Mouse (Mus musculus): ENCODE results near the gene Mex3a.

The Mex3a gene

DNA sequence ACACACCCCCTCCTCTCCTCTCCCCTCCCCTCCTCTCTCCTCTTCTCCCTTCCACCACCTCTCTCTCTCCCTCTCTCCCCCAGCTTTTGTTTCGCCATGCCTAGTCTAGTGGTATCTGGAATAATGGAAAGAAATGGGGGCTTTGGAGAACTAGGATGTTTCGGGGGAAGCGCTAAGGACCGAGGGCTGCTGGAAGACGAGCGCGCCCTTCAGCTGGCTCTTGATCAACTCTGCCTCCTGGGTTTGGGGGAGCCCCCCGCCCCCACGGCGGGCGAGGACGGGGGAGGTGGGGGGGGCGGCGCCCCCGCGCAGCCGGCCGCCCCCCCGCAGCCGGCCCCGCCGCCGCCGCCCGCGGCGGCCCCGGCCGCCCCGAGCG lies at the start of gene Mex3a:
TSS of gene Mex3a (plus strand) at position 97 of the 376 bp plus-strand sequence.
- no peak for DNase-seq

DNA sequence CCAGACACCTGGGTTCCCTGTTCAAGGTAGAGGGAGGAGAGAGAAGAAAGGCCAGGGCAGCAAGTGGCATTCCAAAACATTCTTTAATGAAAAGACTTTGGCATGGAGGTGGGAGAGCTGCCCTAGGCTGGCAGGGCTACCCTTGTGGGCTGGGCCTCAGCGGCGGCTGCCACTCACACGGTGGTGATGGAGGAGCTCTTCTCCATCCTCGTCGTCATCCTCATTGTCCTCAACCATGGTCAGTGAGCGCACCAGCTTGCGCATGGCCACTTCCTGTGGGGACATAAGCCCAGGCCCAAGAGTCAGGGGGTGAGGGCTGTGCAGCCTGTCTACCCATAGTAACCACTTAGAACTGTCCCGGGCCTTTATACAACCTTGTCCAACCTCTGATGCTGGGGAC lies 49.1 kb upstream of the Mex3a start:
- DNase-seq: no peak

- peak; percentile 88 for DNase-seq
These were observed 48.6 kb upstream of the Mex3a start for GRCm38 (mm10) chr3:88483621-88484020.

DNA sequence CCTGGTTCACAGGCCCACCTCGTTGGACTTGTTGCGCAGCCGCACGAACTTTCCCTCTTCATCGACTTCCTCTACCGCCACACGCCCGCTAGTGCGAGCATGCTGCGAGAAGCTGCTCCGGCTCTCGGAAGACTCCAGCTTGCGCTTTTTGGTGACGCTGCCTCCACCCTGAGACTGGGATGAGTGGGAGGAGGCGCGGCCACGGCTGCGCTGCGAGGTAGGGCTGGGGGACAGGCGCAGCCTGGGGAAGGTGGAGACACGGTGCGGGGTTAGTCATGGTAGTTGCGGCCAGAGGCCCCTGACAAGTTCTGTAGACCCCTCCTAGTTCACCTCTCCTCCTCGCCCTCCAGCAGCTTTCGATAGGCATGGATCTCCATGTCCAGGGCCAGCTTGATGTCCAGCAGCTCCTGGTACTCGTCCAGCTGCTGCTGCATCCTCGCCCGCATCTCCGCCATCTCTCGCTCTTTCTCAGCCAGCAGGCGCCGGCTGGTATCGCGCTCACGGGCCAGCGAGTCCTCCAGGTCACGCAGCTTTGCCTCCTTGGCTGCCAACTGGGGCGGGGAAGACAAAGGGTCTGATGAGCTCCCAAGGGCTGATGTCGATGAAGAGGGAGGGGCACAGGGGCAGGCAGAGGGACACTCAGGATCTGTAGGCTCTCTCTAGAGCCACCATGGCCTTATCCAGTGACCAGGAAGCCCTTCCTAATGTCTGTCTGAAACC lies 47.4 kb upstream of the Mex3a start:
- DNase-seq: peak; percentile 70

DNA sequence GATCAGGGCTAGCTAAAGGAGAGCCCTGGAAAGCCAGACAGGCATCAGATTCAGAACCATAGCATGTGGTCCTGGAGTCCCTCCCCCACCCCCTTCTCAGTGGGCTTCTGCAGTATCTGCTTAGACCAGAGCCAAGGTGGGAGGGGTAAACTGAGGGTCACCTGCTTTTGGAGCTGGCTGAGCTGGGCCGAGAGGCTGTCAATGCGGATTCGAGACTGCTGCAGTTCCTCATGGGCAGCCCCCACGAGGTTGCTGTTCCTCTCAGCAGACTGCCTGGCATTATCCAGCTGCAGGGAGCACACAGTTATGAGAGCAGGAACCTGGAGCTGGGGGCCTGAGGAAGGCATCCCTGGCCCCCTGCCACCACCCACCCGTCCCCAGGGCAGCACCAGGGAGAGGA lies 46.2 kb upstream of the Mex3a start:
- no peak for DNase-seq

GRCm38 (mm10) chr3:88486887-88487286 lies 45.3 kb upstream of the Mex3a start:
- no peak for DNase-seq

GRCm38 (mm10) chr3:88487396-88487795 lies 44.8 kb upstream of the Mex3a start:
- DNase-seq: no peak

GRCm38 (mm10) chr3:88493706-88494582 lies 38.3 kb upstream of the Mex3a start:
- no peak for DNase-seq

DNA sequence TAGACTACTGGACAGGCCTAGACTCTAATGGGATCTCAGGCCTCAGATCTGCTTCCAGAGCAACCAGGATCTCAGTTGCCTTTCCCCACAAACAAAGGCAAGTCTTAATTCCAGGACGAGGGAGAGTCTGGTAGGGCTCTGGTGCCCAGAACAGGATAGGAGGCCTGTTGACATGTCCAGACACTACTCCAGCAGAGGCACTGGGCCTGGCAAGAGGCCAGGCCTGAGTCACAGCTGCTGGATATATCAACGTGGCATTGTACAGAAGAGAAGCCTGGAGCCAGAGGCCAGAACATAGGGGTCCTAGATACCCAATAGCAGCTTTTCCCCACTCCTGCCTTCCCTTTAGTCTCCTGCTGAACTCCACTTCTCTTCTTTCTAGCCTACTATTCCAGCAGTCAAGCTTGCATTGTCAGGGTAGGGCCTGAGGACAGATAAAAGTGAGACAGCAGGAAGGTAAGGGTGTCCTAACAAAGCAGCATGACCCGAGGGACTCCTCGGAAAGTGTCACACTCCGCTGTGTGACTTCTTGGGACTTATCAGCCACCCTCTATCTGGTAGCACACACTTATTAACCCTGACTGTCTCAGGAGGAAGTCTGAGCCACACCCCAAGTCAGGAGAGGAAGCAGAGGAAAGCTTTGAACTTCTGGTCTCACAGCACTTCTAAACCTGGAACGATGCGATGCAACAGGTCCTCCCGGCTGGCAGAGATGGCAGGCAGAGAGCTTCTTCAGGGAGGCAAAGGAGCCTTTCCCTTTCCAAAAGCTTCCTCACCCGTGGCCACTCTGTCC lies 37.2 kb upstream of the Mex3a start:
- DNase-seq: no peak

DNA sequence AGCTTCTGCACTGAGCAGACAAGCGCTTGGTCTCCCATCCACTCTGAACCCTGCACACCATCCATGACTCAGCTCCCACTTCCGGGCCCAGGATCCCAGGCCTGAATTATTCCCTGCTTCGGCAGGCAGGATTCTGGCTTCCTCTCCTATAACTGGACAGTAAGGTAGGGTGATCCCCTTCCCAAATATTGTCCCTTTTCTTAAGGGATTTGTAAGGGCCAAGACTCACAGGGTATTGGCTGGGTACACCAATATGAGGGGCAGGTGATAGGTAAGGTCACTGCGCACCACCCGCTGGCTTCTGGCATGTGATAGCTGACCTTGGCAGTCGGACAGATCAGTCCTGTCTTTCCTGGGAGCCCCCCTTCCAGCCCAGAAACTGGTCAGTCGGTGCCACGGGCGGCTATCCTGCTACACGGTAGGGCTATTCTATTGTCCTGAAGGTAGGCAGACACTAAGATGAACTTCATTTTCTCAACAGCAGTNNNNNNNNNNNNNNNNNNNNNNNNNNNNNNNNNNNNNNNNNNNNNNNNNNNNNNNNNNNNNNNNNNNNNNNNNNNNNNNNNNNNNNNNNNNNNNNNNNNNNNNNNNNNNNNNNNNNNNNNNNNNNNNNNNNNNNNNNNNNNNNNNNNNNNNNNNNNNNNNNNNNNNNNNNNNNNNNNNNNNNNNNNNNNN lies 36.3 kb upstream of the Mex3a start:
- DNase-seq: no peak

GRCm38 (mm10) chr3:88499580-88499979 lies 32.6 kb upstream of the Mex3a start:
- DNase-seq: no peak

GRCm38 (mm10) chr3:88500087-88500486 lies 32.1 kb upstream of the Mex3a start:
- DNase-seq: no peak

DNA sequence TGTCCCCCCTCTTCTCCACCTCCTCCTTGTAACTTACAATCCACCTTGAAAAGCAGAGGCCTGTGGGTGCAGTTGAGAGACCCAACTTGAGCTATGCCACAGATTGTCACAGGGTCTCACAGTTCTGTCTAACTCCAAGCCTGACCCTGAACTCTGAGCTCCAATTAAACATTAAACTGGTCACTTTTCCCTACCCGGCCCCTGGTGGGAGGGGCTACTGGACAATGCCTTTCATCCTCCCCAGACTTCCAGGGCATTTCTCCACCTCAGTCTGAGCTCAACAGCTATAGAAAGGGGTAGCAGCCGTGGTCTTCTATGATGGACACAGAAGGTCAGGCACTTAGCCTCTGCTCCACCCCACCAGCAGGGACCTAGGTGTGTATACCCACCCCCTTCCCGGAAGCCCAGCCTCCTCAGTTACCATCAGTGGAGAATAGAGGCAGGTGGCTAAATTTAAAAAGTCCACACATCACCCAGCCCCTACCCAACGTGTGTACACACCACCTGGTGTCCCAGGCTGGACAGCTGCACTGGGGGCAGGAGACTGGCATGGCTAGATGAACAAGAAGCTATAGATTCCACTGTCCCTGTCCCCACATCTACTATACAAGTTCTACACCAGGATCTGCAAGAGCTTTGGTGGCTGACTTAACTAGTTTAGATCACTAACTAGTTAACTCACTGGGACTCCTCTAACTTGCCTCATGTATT lies 31.4 kb upstream of the Mex3a start:
- DNase-seq: no peak

DNA sequence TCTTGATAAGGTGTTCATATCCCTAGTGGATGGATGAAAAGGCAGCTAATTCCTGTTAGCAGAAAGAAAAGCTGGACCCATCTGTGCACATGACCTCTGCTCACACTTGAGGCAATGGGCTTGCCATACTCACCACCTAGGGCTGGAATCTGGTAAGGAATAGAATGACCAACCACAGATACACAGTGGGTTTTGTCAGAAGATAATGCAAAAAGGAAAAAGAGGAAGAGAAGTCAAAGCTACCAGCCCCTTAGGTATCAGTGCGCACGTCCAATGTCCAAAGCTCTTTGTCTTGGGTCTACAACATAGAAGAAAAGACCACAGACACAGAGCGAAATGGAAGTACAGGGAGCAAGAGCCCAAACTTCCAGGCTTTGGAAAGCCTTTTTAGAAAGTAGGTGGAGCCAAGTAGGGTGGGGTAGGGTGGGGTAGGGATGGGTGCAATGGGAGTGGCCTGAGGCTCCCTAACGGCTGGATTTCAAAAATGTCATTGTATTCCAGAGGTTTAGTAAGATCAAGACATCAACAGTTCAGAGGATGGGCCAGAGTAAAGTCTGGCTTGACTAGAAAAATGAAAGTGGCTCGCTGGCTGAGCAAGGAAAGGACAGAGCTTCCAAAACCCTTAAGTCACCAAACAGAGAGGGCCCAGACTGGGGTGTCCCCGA lies 30.7 kb upstream of the Mex3a start:
- DNase-seq: no peak

- no peak for DNase-seq
These were observed 30.1 kb upstream of the Mex3a start for GRCm38 (mm10) chr3:88502031-88502571.

GRCm38 (mm10) chr3:88502641-88503504 lies 29.3 kb upstream of the Mex3a start:
- peak; percentile 61 for DNase-seq

- DNase-seq: no peak
These were observed 28.7 kb upstream of the Mex3a start for GRCm38 (mm10) chr3:88503505-88503863.

GRCm38 (mm10) chr3:88503881-88504746 lies 28.1 kb upstream of the Mex3a start:
- DNase-seq: no peak

GRCm38 (mm10) chr3:88505081-88505480 lies 27.1 kb upstream of the Mex3a start:
- DNase-seq: no peak
